8 mouse cellular contexts compared by ENCODE assay signal in the genomic region with DNA sequence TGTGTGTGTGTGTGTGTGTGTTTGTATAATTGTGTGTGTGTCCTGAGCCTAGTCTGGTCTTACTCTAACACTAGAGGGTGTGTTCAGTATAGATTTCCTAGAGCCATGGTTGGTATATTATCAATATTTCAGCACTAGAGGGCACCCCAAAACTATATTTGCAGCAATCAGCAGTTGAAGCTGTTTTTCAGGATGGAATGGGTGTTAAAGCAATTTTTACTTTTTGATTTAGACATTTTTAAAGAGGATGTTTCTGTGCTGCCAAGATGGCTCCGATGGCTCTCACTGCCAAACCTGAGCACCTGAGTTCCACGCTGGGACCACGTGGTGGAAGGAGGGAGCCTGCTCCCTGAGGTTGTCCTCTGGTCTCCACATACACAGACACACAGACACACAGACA. TPM values are rescaled to one million over a fixed set of nuclear protein-coding genes. Genes with fewer than 3 reads are reported as not detected.
A peak's percentile ranks its signal among the peaks of the same experiment; 100 is the strongest.
DNase-seq lines count a peak whose midpoint lies in the region; ATAC-seq and TF ChIP-seq lines count a peak whose summit lies in the region.

No protein-coding gene starts in this region.

- H3K9ac ChIP-seq in heart, postnatal 0 days (replicated peaks; ENCODE audit: low read depth, low read length): no peak overlapping the region
- H3K9ac ChIP-seq in liver, embryonic 13.5 days: no peak overlapping the region

- no peaks in the 10 kb centered on the region for H3K27me3 ChIP-seq in heart, postnatal 0 days (ENCODE audit: control insufficient read depth, insufficient read depth, low read length)
- no peaks in the 10 kb centered on the region for H3K27me3 ChIP-seq in G1E (ENCODE audit: insufficient read depth, low read length)
- no peaks in the 10 kb centered on the region for H3K27me3 ChIP-seq in liver, embryonic 13.5 days

- peak; percentile 33 for TF ChIP-seq CTCF in heart, postnatal 0 days (IDR thresholded peaks at IDR 0.05; ENCODE audit: low read depth)
- TF ChIP-seq CTCF in G1E (IDR thresholded peaks at IDR 0.05; ENCODE audit: low read depth, low read length): no peak

- no peak for ATAC-seq in heart, postnatal 0 days (ENCODE audit: insufficient read depth, low read depth)
- peak; percentile 38; the same call in 1 of the 2 replicates for ATAC-seq in G1E (ENCODE audit: extremely low read depth, insufficient number of reproducible peaks, low FRiP score, poor library complexity, severe bottlenecking)
- ATAC-seq in liver, embryonic 13.5 days (ENCODE audit: low read depth): no peak

- no peaks in the 10 kb centered on the region for H3K4me1 ChIP-seq in heart, postnatal 0 days (ENCODE audit: control insufficient read depth, insufficient read depth)
- H3K4me1 ChIP-seq in G1E (ENCODE audit: insufficient read depth, low read depth, low read length): no peaks in the 10 kb centered on the region
- H3K4me1 ChIP-seq in liver, embryonic 13.5 days (replicated peaks): peaks cover 7% of the 10 kb centered on the region

- DNase-seq in heart, postnatal 0 days (ENCODE audit: low spot score): no peak
- no peak for DNase-seq in heart, adult 11 months
- no peak for DNase-seq in G1E (ENCODE audit: low spot score)
- DNase-seq in embryo, embryonic 11 days: peak; percentile 32
- no peak for DNase-seq in liver, embryonic 13.5 days
- no peak for DNase-seq in gastrocnemius, postnatal 4 days (ENCODE audit: low spot score in 2 of 2)
- no peak for DNase-seq in B cell, adult 2 months
- DNase-seq in kidney, adult 18-20 months: no peak

- H3K36me3 ChIP-seq in heart, postnatal 0 days (replicated peaks; ENCODE audit: control insufficient read depth, insufficient read depth, low read length): no peaks in the 10 kb centered on the region
- H3K36me3 ChIP-seq in G1E (replicated peaks): no peaks in the 10 kb centered on the region
- H3K36me3 ChIP-seq in liver, embryonic 13.5 days: no peaks in the 10 kb centered on the region

- no peak overlapping the region for H3K4me2 ChIP-seq in heart, postnatal 0 days (ENCODE audit: low read depth, low read length)
- peak overlapping the region; percentile 45; the same call in 1 of the 2 replicates for H3K4me2 ChIP-seq in liver, embryonic 13.5 days

- H3K27ac ChIP-seq in heart, postnatal 0 days (ENCODE audit: low read depth): no peak overlapping the region
- H3K27ac ChIP-seq in liver, embryonic 13.5 days: no peak overlapping the region

- TF ChIP-seq EP300 in heart, postnatal 0 days (IDR thresholded peaks at IDR 0.05; ENCODE audit: low read depth): no peak

- 66% methylated on average over 3 of the region's 3 CpGs for WGBS in heart, postnatal 0 days
- WGBS in liver, embryonic 13.5 days (ENCODE audit: insufficient replicate concordance): 28% methylated on average over 3 of the region's 3 CpGs

- no peak overlapping the region for H3K4me3 ChIP-seq in heart, postnatal 0 days (ENCODE audit: low read depth, low read length)
- H3K4me3 ChIP-seq in G1E (ENCODE audit: low read depth, low read length): no peak overlapping the region
- no peak overlapping the region for H3K4me3 ChIP-seq in liver, embryonic 13.5 days (replicated peaks)

- no peaks in the 10 kb centered on the region for H3K9me3 ChIP-seq in heart, postnatal 0 days (replicated peaks; ENCODE audit: control insufficient read depth, low read length)
- H3K9me3 ChIP-seq in G1E (replicated peaks): no peaks in the 10 kb centered on the region
- H3K9me3 ChIP-seq in liver, embryonic 13.5 days (replicated peaks): no peaks in the 10 kb centered on the region

RNA-seq across cellular contexts. Expression of a gene that starts 19.4 kb away (rescaled TPM):
- 17.9 and 26.3 TPM in 2 replicates for total RNA-seq in heart, postnatal 0 days (2014; rRNA removed; ENCODE audit: low replicate concordance)
- polyA plus RNA-seq in heart, postnatal 0 days (2015; fragmentation: Nextera tagmentation; extraction: Ambion mirVana): 5.4 TPM in 2 replicates
- total RNA-seq in G1E (2014; fragmentation: Nextera tagmentation): not detected in 2 replicates
- total RNA-seq in G1E (2017): 0.12 and 0.22 TPM in 2 replicates
- not detected in 2 replicates for polyA plus RNA-seq in G1E (2012)
- polyA plus RNA-seq in liver, embryonic 13.5 days (2015; fragmentation: Nextera tagmentation; extraction: Ambion mirVana): 1.2 and 1.4 TPM in 2 replicates
- 10 to 100 TPM; 15.8 to 17.8 TPM for total RNA-seq in gastrocnemius, postnatal 4 days (2021)

RNA-seq across cellular contexts. Expression of a gene that starts 50.2 kb away (rescaled TPM):
- total RNA-seq in heart, postnatal 0 days (2014; rRNA removed; ENCODE audit: low replicate concordance): 24.7 and 26.3 TPM in 2 replicates
- 20.8 and 22.1 TPM in 2 replicates for polyA plus RNA-seq in heart, postnatal 0 days (2015; fragmentation: Nextera tagmentation; extraction: Ambion mirVana)
- total RNA-seq in G1E (2014; fragmentation: Nextera tagmentation): 27.8 and 31.4 TPM in 2 replicates
- 41.3 and 49.4 TPM in 2 replicates for total RNA-seq in G1E (2017)
- 15.4 and 18.3 TPM in 2 replicates for polyA plus RNA-seq in G1E (2012)
- 25.7 and 28.9 TPM in 2 replicates for polyA plus RNA-seq in liver, embryonic 13.5 days (2015; fragmentation: Nextera tagmentation; extraction: Ambion mirVana)
- total RNA-seq in gastrocnemius, postnatal 4 days (2021): 10 to 100 TPM; 18.6 to 20.0 TPM

Comparison
In these comparisons a context has a peak if more than half of its experiments do, and no peak if none do; other contexts are left out.
1. RNA of a gene that starts 19.4 kb away (total RNA-seq): 17.9 to 26.3 TPM in heart, postnatal 0 days and 15.8 to 17.8 TPM in gastrocnemius, postnatal 4 days; 0.12 to 0.22 TPM in G1E; every median in the first group is over 10 times any median in the second.